Mouse (Mus musculus) olfactory bulb, adult 2 months (tissue): ENCODE results near the gene Abca5.

Source experiments
- CTCF ChIP-seq: fragments of 200-500 bp; IDR thresholded peaks from 2 replicates; pipeline ENCODE4 v1.5.1; 2012; ENCODE audit warnings: low read depth, mild to moderate bottlenecking, low read length, moderate library complexity; ENCODE audit not compliant: insufficient read depth
- POLR2A ChIP-seq: fragments of 200-500 bp; IDR thresholded peaks from 2 replicates; pipeline ENCODE4 v1.6.1; 2012; ENCODE audit warnings: mild to moderate bottlenecking, low read depth, low read length, moderate library complexity; ENCODE audit not compliant: insufficient read depth

GRCm38 (mm10) chr11:110271745-110272144 is 65.8 kb downstream of the Abca5 start:
- TF ChIP-seq POLR2A (no peak), CTCF (no peak)
